Mouse (Mus musculus) c-Kit-negative CD71-positive TER-119-positive erythroid progenitor cells, embryonic 14.5 days (primary cell): Measurements from ENCODE around the gene Sppl3.

ENCODE experiments used
- DNase-seq: peaks from one replicate; pipeline ENCODE4 v3.0.0-alpha.2; 2013; ENCODE audit warnings: low read depth, low spot score

Gene Sppl3

GRCm38 (mm10) chr5:115010577-115011216 lies at the start of gene Sppl3:
Sppl3 (plus strand) TSS chr5:115011137.
- peak; percentile 88 for DNase-seq

- no peak for DNase-seq
Measured at GRCm38 (mm10) chr5:114961590-114962360, 49.2 kb upstream of the Sppl3 start.

- DNase-seq: no peak
Measured at GRCm38 (mm10) chr5:114964315-114964966, 46.5 kb upstream of the Sppl3 start.

GRCm38 (mm10) chr5:114964967-114965898 lies 45.7 kb upstream of the Sppl3 start:
- no peak for DNase-seq

- DNase-seq: no peak
Measured at GRCm38 (mm10) chr5:114967523-114968268, 43.2 kb upstream of the Sppl3 start.

- DNase-seq: no peak
Measured at GRCm38 (mm10) chr5:114968651-114969050, 42.3 kb upstream of the Sppl3 start.

GRCm38 (mm10) chr5:114969064-114969463 lies 41.9 kb upstream of the Sppl3 start:
- DNase-seq: no peak

GRCm38 (mm10) chr5:114969609-114970215 lies 41.2 kb upstream of the Sppl3 start:
- no peak for DNase-seq

GRCm38 (mm10) chr5:114970824-114971227 lies 40.1 kb upstream of the Sppl3 start, which contains the start of gene Hnf1a:
Hnf1a (minus strand) TSS chr5:114971094.
- DNase-seq: no peak

- no peak for DNase-seq
Measured at GRCm38 (mm10) chr5:114972201-114972600, 38.7 kb upstream of the Sppl3 start.

- no peak for DNase-seq
Measured at GRCm38 (mm10) chr5:114973131-114973530, 37.8 kb upstream of the Sppl3 start.

GRCm38 (mm10) chr5:114976935-114977334 lies 34.0 kb upstream of the Sppl3 start:
- DNase-seq: no peak

GRCm38 (mm10) chr5:114978473-114978872 lies 32.5 kb upstream of the Sppl3 start:
- no peak for DNase-seq

- peak; percentile 45 for DNase-seq
Measured at GRCm38 (mm10) chr5:114978888-114979249, 32.1 kb upstream of the Sppl3 start.

GRCm38 (mm10) chr5:114979250-114980121 lies 31.5 kb upstream of the Sppl3 start:
- DNase-seq: peak; percentile 73

- DNase-seq: no peak
Measured at GRCm38 (mm10) chr5:114980122-114980748, 30.7 kb upstream of the Sppl3 start.

- no peak for DNase-seq
Measured at GRCm38 (mm10) chr5:114982001-114982400, 28.9 kb upstream of the Sppl3 start.

- DNase-seq: no peak
Measured at GRCm38 (mm10) chr5:114985074-114985473, 25.9 kb upstream of the Sppl3 start.

GRCm38 (mm10) chr5:114996447-114996846 lies 14.5 kb upstream of the Sppl3 start:
- DNase-seq: no peak
